Mouse (Mus musculus) myocyte (in vitro differentiated cells): ENCODE data around the gene Arhgap15. TPM values are rescaled to one million over a fixed set of nuclear protein-coding genes. Genes with fewer than 3 reads are reported as not detected.

ENCODE experiments used
- H3K27me3 ChIP-seq: one replicate; pipeline ENCODE4 v1.6.1; 2011; ENCODE audit not compliant: control insufficient read depth, insufficient read depth, insufficient read length
- H3K36me3 ChIP-seq: one replicate; pipeline ENCODE4 v1.6.1; 2011; ENCODE audit not compliant: control insufficient read depth, insufficient read depth
- H3K4me2 ChIP-seq: one replicate; pipeline ENCODE4 v1.6.1; 2011; ENCODE audit warnings: low read depth, control low read depth
- H3K4me3 ChIP-seq: one replicate; pipeline ENCODE4 v1.5.1; 2011; ENCODE audit warnings: mild to moderate bottlenecking, control low read depth, moderate library complexity
- H3K79me2 ChIP-seq: one replicate; pipeline ENCODE4 v1.6.1; 2011; ENCODE audit not compliant: control insufficient read depth, insufficient read depth
- H3ac ChIP-seq: one replicate; pipeline ENCODE4 v1.6.1; 2011; ENCODE audit not compliant: control insufficient read depth, insufficient read length
- CEBPB ChIP-seq: IDR thresholded peaks from 2 replicates; pipeline ENCODE4 v1.6.1; 2011; ENCODE audit warnings: mild to moderate bottlenecking, moderate library complexity; ENCODE audit not compliant: poor library complexity, insufficient read depth, severe bottlenecking
- E2F4 ChIP-seq: IDR thresholded peaks from one replicate; pipeline ENCODE4 v1.6.1; 2011; ENCODE audit warnings: mild to moderate bottlenecking, control low read depth, moderate library complexity; ENCODE audit not compliant: insufficient read depth
- MAX ChIP-seq: IDR thresholded peaks from one replicate; pipeline ENCODE4 v1.6.1; 2011; ENCODE audit warnings: low read depth, mild to moderate bottlenecking, control low read depth
- MYOD1 ChIP-seq, 3 experiments: IDR thresholded peaks; one replicate each; pipeline ENCODE4 v1.6.1; 2011; ENCODE audit warnings: control low read depth in 2 of 3, low read depth in 2 of 3, mild to moderate bottlenecking in 2 of 3, moderate library complexity in 1 of 3; ENCODE audit not compliant: insufficient read length in 2 of 3, control insufficient read depth in 1 of 3
- MYOG ChIP-seq, 3 experiments: IDR thresholded peaks; one replicate each; pipeline ENCODE4 v1.6.1; 2011; ENCODE audit warnings: control low read depth in 2 of 3, low read depth in 2 of 3, mild to moderate bottlenecking in 2 of 3; ENCODE audit not compliant: insufficient read length in 2 of 3, control insufficient read depth in 1 of 3, insufficient read depth in 1 of 3
- POLR2A ChIP-seq: IDR thresholded peaks from one replicate; pipeline ENCODE4 v1.6.1; 2011; ENCODE audit warnings: low read depth, mild to moderate bottlenecking, control low read depth, moderate library complexity; ENCODE audit not compliant: insufficient read length
- POLR2AphosphoS2 ChIP-seq: IDR thresholded peaks from one replicate; pipeline ENCODE4 v1.6.1; 2011; ENCODE audit warnings: low read depth, control low read depth; ENCODE audit not compliant: insufficient read length
- REST ChIP-seq: IDR thresholded peaks from one replicate; pipeline ENCODE4 v1.6.1; 2011; ENCODE audit warnings: mild to moderate bottlenecking, control low read depth, moderate library complexity; ENCODE audit not compliant: insufficient read depth, insufficient read length
- SRF ChIP-seq: IDR thresholded peaks from one replicate; pipeline ENCODE4 v1.6.1; 2011; ENCODE audit warnings: low read depth; ENCODE audit not compliant: control insufficient read depth, insufficient read length
- TCF12 ChIP-seq: IDR thresholded peaks from one replicate; pipeline ENCODE4 v1.6.1; 2011; ENCODE audit warnings: mild to moderate bottlenecking, control low read depth; ENCODE audit not compliant: poor library complexity, insufficient read depth, severe bottlenecking
- TCF3 ChIP-seq: IDR thresholded peaks from one replicate; pipeline ENCODE4 v1.6.1; 2011; ENCODE audit warnings: low read depth, control low read depth; ENCODE audit not compliant: insufficient read length
- USF1 ChIP-seq: IDR thresholded peaks from one replicate; pipeline ENCODE4 v1.6.1; 2011; ENCODE audit warnings: low read depth, mild to moderate bottlenecking, control low read depth, moderate library complexity
- polyA plus RNA-seq: library from polyadenylated mRNA; unstranded; fragments of >200 nt; fragmentation: generic; extraction: Trizol; gene quantifications from one replicate; pipeline ENCODE4 v1.2.1, GENCODE M21; 2012; ENCODE audit warnings: missing spikeins

Gene Arhgap15
- polyA plus RNA-seq, 1 experiment, result not detected

- Histone ChIP-seq H3K36me3 (no peaks in the 10 kb centered on the region), H3K4me2 (no peak overlapping the region)
Measured at GRCm38 (mm10) chr2:44065067-44065466, 316.4 kb downstream of the Arhgap15 start.

DNA sequence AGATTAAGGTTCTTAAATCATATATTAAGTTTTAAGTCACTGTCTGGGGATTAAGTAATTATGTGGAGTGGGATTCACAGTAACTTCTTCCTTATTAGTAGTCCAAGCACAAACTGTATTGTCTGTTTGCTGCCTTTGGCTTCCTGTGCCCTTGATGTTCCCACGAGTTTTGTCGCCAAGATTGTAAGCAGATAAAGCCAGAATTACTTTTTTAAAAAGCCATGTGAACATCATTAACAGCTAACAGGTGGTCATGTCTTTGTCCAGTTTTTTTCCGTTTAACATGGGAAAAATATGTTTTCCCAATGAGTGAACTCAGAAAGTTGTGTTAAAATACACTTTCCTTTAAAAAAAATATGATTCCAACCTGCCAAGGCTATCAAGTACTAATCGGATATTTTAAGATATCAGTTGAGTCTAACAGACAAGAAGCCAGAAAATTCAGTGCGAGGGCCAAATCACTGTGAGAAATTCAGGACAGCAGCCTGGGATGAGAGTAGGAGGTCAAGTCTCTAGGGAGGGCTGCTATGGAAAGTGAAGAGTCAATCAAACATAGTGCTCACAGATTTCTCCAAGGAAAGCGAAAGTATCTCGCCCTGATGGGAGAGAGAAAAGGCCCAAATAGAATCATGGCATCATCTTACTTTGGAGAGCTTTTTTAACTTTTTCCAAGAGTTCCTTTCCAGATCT is 319.7 kb downstream of the Arhgap15 start:
- TF ChIP-seq POLR2A (no peak), MAX (no peak), POLR2AphosphoS2 (no peak), E2F4 (no peak), SRF (no peak), MYOD1 (IDR thresholded peaks at IDR 0.05; ENCODE audit: control insufficient read depth in 1 of 3, insufficient read length in 2 of 3, low read depth in 2 of 3) (no peak), TCF12 (no peak), MYOG (IDR thresholded peaks at IDR 0.05; ENCODE audit: control insufficient read depth in 1 of 3, insufficient read depth in 1 of 3, insufficient read length in 2 of 3, low read depth in 2 of 3) (no peak), REST (no peak), USF1 (no peak), CEBPB (no peak), TCF3 (no peak)
- no peaks in the 10 kb centered on the region for H3K27me3 ChIP-seq
- no peaks in the 10 kb centered on the region for H3K36me3 ChIP-seq
- H3ac ChIP-seq, result no peak overlapping the region
- H3K4me3 ChIP-seq, result no peak overlapping the region
- no peaks in the 10 kb centered on the region for H3K79me2 ChIP-seq
- H3K4me2 ChIP-seq, result no peak overlapping the region

More at GRCm38 (mm10) chr2:44065067-44065466, 316.4 kb downstream of the Arhgap15 start:
- no peak overlapping the region for H3ac ChIP-seq
- no peak for TF ChIP-seq POLR2AphosphoS2
- no peak for TF ChIP-seq POLR2A
- no peak for TF ChIP-seq E2F4
- TF ChIP-seq TCF12, result no peak
- TF ChIP-seq SRF, result no peak
- no peak for TF ChIP-seq MYOG (IDR thresholded peaks at IDR 0.05; ENCODE audit: control insufficient read depth in 1 of 3, insufficient read depth in 1 of 3, insufficient read length in 2 of 3, low read depth in 2 of 3)
- TF ChIP-seq REST, result no peak
- no peaks in the 10 kb centered on the region for H3K27me3 ChIP-seq
- no peak overlapping the region for H3K4me3 ChIP-seq
- no peaks in the 10 kb centered on the region for H3K79me2 ChIP-seq

GRCm38 (mm10) chr2:44068906-44069305 is 320.3 kb downstream of the Arhgap15 start:
- no peaks in the 10 kb centered on the region for H3K36me3 ChIP-seq
- no peak overlapping the region for H3K4me2 ChIP-seq
- no peak overlapping the region for H3K4me3 ChIP-seq
- H3K79me2 ChIP-seq, result no peaks in the 10 kb centered on the region
- no peak for TF ChIP-seq SRF
- no peak for TF ChIP-seq REST
- TF ChIP-seq POLR2A, result no peak
- no peak for TF ChIP-seq CEBPB
- TF ChIP-seq TCF3, result no peak
- no peak for TF ChIP-seq MAX
- TF ChIP-seq MYOG (IDR thresholded peaks at IDR 0.05; ENCODE audit: control insufficient read depth in 1 of 3, insufficient read depth in 1 of 3, insufficient read length in 2 of 3, low read depth in 2 of 3), result no peak
- no peak for TF ChIP-seq TCF12
- TF ChIP-seq MYOD1 (IDR thresholded peaks at IDR 0.05; ENCODE audit: control insufficient read depth in 1 of 3, insufficient read length in 2 of 3, low read depth in 2 of 3), result no peak
- TF ChIP-seq USF1, result no peak
- TF ChIP-seq E2F4, result no peak
- no peak for TF ChIP-seq POLR2AphosphoS2
- H3K27me3 ChIP-seq, result no peaks in the 10 kb centered on the region
- no peak overlapping the region for H3ac ChIP-seq

DNA sequence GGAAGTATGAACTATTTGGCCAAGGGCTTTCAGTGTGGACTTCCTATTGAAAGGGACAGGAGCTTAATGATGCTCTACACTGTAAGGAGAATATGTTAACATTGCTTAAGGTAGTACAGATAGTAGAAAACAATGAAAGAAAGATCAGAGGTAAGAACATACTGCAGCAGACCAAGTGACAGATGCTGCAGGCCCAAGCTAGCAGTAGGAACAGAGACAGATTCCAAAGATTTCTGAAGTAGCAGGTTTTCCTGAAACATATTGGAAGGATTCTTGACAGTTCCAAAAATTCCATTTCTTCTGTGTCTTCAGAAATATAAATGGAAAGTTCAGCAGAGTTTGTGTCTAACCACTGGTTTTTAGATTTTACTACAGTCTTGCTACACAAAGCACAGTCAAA is 327.9 kb downstream of the Arhgap15 start:
- no peaks in the 10 kb centered on the region for H3K79me2 ChIP-seq

More for the DNA sequence above, 327.9 kb downstream of the Arhgap15 start:
- Histone ChIP-seq H3K4me2 (no peak overlapping the region), H3K4me3 (no peak overlapping the region), H3ac (no peak overlapping the region), H3K27me3 (no peaks in the 10 kb centered on the region), H3K36me3 (no peaks in the 10 kb centered on the region)
- TF ChIP-seq MAX (no peak), POLR2AphosphoS2 (no peak), SRF (no peak), TCF3 (no peak), USF1 (no peak), TCF12 (no peak), CEBPB (no peak), E2F4 (no peak), POLR2A (no peak), MYOD1 (IDR thresholded peaks at IDR 0.05; ENCODE audit: control insufficient read depth in 1 of 3, insufficient read length in 2 of 3, low read depth in 2 of 3) (no peak), MYOG (IDR thresholded peaks at IDR 0.05; ENCODE audit: control insufficient read depth in 1 of 3, insufficient read depth in 1 of 3, insufficient read length in 2 of 3, low read depth in 2 of 3) (no peak), REST (no peak)
